Mouse (Mus musculus) T-cell, adult 2 months (primary cell): Measurements from ENCODE around the gene Zpld1.

ENCODE experiments used
- DNase-seq: peaks from one replicate; pipeline ENCODE4 v3.0.0; 2022; ENCODE audit warnings: low spot score

The Zpld1 gene

GRCm38 (mm10) chr16:55297886-55298285 is at the start of gene Zpld1:
Gene Zpld1, minus strand, starts transcription at chr16:55297986.
- no peak for DNase-seq

- DNase-seq, result no peak
These were observed 47.9 kb upstream of the Zpld1 start for GRCm38 (mm10) chr16:55345644-55346043.

GRCm38 (mm10) chr16:55321542-55322514 is 24.0 kb upstream of the Zpld1 start:
- DNase-seq, result no peak

- DNase-seq, result no peak
These were observed 19.2 kb upstream of the Zpld1 start for GRCm38 (mm10) chr16:55316996-55317395.

- no peak for DNase-seq
These were observed 14.3 kb upstream of the Zpld1 start for GRCm38 (mm10) chr16:55312106-55312505.

GRCm38 (mm10) chr16:55282696-55283095 is 15.1 kb downstream of the Zpld1 start:
- DNase-seq, result no peak

- DNase-seq, result no peak
These were observed 20.3 kb downstream of the Zpld1 start for GRCm38 (mm10) chr16:55277447-55277846.

GRCm38 (mm10) chr16:55265281-55265680 is 32.5 kb downstream of the Zpld1 start:
- DNase-seq, result no peak

- DNase-seq, result no peak
These were observed 36.8 kb downstream of the Zpld1 start for GRCm38 (mm10) chr16:55260862-55261574.

GRCm38 (mm10) chr16:55259719-55260118 is 38.1 kb downstream of the Zpld1 start:
- DNase-seq, result no peak

- DNase-seq, result no peak
These were observed 56.8 kb downstream of the Zpld1 start for GRCm38 (mm10) chr16:55240996-55241395.

- no peak for DNase-seq
These were observed 68.7 kb downstream of the Zpld1 start for GRCm38 (mm10) chr16:55228995-55229622.

GRCm38 (mm10) chr16:55203945-55204344 is 93.8 kb downstream of the Zpld1 start:
- DNase-seq, result no peak

GRCm38 (mm10) chr16:55190397-55190796 is 107.4 kb downstream of the Zpld1 start:
- no peak for DNase-seq

- DNase-seq, result no peak
These were observed 112.4 kb downstream of the Zpld1 start for GRCm38 (mm10) chr16:55185370-55185769.
